Mouse (Mus musculus): ENCODE results near the gene Hdhd5.

The Hdhd5 gene

GRCm38 (mm10) chr6:120531020-120531965 is at the start of gene Hdhd5:
Gene Hdhd5, minus strand, starts transcription at chr6:120531319.
- in situ Hi-C loops (cut with MboI; ENCODE audit: low sequenced_read_pairs): loop anchor here (10.0 kb wide), 2 partner anchors 144 to 204 kb away; no protein-coding TSS in a partner anchor

- in situ Hi-C loops (cut with MboI; ENCODE audit: low sequenced_read_pairs): no loop called here
Observed at GRCm38 (mm10) chr6:120580713-120581015, 49.5 kb upstream of the Hdhd5 start.

GRCm38 (mm10) chr6:120579831-120580712 is 49.0 kb upstream of the Hdhd5 start:
- in situ Hi-C loops (cut with MboI; ENCODE audit: low sequenced_read_pairs): no loop called here

GRCm38 (mm10) chr6:120579110-120579830 is 48.2 kb upstream of the Hdhd5 start:
- in situ Hi-C loops (cut with MboI; ENCODE audit: low sequenced_read_pairs): no loop called here

- in situ Hi-C loops (cut with MboI; ENCODE audit: low sequenced_read_pairs): no loop called here
Observed at GRCm38 (mm10) chr6:120578471-120578870, 47.4 kb upstream of the Hdhd5 start.

GRCm38 (mm10) chr6:120572372-120572771 is 41.3 kb upstream of the Hdhd5 start:
- in situ Hi-C loops (cut with MboI; ENCODE audit: low sequenced_read_pairs): no loop called here

- in situ Hi-C loops (cut with MboI; ENCODE audit: low sequenced_read_pairs): no loop called here
Observed at GRCm38 (mm10) chr6:120568257-120568656, 37.1 kb upstream of the Hdhd5 start.

- in situ Hi-C loops (cut with MboI; ENCODE audit: low sequenced_read_pairs): no loop called here
Observed at GRCm38 (mm10) chr6:120566911-120567909, 36.1 kb upstream of the Hdhd5 start.

- in situ Hi-C loops (cut with MboI; ENCODE audit: low sequenced_read_pairs): no loop called here
Observed at GRCm38 (mm10) chr6:120556641-120557040, 25.5 kb upstream of the Hdhd5 start.

GRCm38 (mm10) chr6:120555983-120556567 is 25.0 kb upstream of the Hdhd5 start:
- in situ Hi-C loops (cut with MboI; ENCODE audit: low sequenced_read_pairs): no loop called here

GRCm38 (mm10) chr6:120555152-120555551 is 24.0 kb upstream of the Hdhd5 start:
- in situ Hi-C loops (cut with MboI; ENCODE audit: low sequenced_read_pairs): no loop called here

- in situ Hi-C loops (cut with MboI; ENCODE audit: low sequenced_read_pairs): no loop called here
Observed at GRCm38 (mm10) chr6:120550173-120550572, 19.1 kb upstream of the Hdhd5 start.

GRCm38 (mm10) chr6:120548581-120548980 is 17.5 kb upstream of the Hdhd5 start:
- in situ Hi-C loops (cut with MboI; ENCODE audit: low sequenced_read_pairs): no loop called here

- in situ Hi-C loops (cut with MboI; ENCODE audit: low sequenced_read_pairs): no loop called here
Observed at GRCm38 (mm10) chr6:120546973-120547372, 15.9 kb upstream of the Hdhd5 start.

GRCm38 (mm10) chr6:120546292-120546691 is 15.2 kb upstream of the Hdhd5 start:
- in situ Hi-C loops (cut with MboI; ENCODE audit: low sequenced_read_pairs): no loop called here

- in situ Hi-C loops (cut with MboI; ENCODE audit: low sequenced_read_pairs): no loop called here
Observed at GRCm38 (mm10) chr6:120542061-120542460, 10.9 kb upstream of the Hdhd5 start.

- in situ Hi-C loops (cut with MboI; ENCODE audit: low sequenced_read_pairs): no loop called here
Observed at GRCm38 (mm10) chr6:120541386-120541785, 10.3 kb upstream of the Hdhd5 start.

- in situ Hi-C loops (cut with MboI; ENCODE audit: low sequenced_read_pairs): loop anchor here (10.0 kb wide), 2 partner anchors 135 to 195 kb away; no protein-coding TSS in a partner anchor
Observed at GRCm38 (mm10) chr6:120539781-120540231, 8.7 kb upstream of the Hdhd5 start.

GRCm38 (mm10) chr6:120539132-120539759 is 8.1 kb upstream of the Hdhd5 start:
- in situ Hi-C loops (cut with MboI; ENCODE audit: low sequenced_read_pairs): loop anchor here (10.0 kb wide), 2 partner anchors 136 to 196 kb away; no protein-coding TSS in a partner anchor

All from CH12F3 (cell line).